Mouse (Mus musculus): ENCODE results near the gene Zc3h15. TPM values are rescaled to one million over a fixed set of nuclear protein-coding genes. Genes with fewer than 3 reads are reported as not detected.
"Not testable (repeated sequence)": the region's sequence is repeated elsewhere in the genome, so short reads cannot be mapped to it uniquely, and the experiment has no call there.

Zc3h15 gene
- 10 to 100 TPM; 50.8 to 51.5 TPM for total RNA-seq (2021)

- intact Hi-C loops (cut with DNase I): loop anchor here (1.0 to 10.0 kb wide), 3 partner anchors 80 to 1070 kb away; partner anchors contain the start of genes Itgav and Zdhhc5
Observed at GRCm38 (mm10) chr2:83644276-83645252, at the start of gene Zc3h15. Gene Zc3h15, plus strand, starts transcription at chr2:83644435.

DNA sequence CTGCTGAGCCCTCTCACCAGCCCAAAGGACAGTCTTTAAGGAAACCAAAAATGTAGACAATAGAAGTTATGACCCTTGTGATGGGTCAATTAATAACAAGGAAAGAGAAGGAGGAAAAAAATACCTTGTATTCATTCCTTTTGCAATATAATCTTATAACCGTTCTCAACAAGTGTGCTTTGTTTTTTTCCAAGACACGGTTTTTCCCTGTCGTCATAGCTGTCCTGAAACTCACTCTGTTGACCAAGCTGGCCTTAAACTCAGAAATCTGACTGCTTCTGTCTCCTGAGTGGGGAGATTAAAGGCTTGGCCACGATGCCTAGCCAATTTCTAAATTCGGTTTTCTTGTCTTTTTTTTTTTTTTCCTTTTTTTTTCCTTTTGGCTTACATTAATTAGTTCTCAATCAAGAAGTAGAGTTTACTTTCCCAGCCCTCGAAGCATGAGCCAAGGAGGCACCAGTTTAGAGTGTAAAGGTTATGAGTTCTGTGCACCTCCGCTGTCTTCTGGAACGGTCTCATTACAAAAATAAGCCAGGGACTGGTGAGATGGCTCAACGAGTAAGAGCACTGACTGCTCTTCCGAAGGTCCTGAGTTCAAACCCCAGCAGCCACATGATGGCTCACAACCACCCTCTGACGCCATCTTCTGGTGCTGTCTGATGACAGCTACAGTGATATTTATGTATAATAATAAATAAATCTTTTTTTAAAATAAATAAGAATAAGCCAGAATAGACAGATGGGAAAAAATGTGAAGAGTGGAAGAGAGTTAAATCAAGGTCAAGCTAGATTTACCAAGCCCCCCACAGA, 23.5 kb upstream of the Zc3h15 start:
- DNase-seq: no peak
- intact Hi-C loops (cut with DNase I): no loop called here

More at GRCm38 (mm10) chr2:83644276-83645252, at the start of gene Zc3h15:
- DNase-seq: peak; percentile 91 to 92

DNA sequence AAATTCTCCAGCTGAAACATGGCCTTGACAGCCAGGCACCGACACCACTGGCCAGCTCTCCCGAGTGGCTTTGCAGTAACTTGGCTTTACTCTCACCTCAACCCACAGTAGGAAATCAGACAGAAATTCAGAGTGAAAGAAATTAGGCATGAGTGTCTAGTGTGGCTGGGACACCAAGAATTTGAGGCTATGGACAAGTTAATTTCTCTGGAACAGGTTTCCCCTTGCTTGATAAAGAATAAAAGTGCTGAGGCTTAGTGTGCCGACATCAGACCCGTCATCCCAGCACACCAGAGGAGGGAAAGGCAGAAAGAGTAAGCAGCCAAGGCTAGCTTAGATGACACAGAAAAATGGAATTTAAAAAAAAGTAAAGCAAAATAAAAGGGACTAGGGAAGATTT, 22.7 kb upstream of the Zc3h15 start:
- peak in 1 of 2 experiments; percentile 14 for DNase-seq
- intact Hi-C loops (cut with DNase I): no loop called here

GRCm38 (mm10) chr2:83622792-83623191, 21.4 kb upstream of the Zc3h15 start:
- no peak for DNase-seq
- intact Hi-C loops (cut with DNase I): no loop called here

DNA sequence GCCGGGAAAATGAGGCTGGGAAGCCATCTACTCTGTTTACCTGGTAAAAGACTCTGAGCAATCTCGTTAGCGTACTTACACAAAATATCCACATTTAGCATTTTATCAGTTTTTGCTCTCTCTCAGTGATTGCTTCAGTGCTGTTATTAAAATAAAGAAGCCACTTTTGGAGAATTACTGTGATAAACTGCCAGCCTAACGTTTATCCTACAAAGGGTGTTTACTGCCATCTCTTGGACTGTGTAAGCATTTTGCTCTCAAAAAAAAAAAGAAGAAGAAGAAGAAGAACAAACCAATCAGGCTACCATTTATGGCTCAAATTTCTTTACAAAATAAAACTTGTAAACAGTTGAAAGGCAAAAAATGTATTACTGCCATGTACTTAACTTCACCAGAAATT, 20.2 kb upstream of the Zc3h15 start:
- intact Hi-C loops (cut with DNase I): no loop called here
- no peak for DNase-seq

- DNase-seq: peak; percentile 68 to 81
- intact Hi-C loops (cut with DNase I): loop anchor here (1.0 kb wide), 1 partner anchor 146 kb away; no protein-coding TSS in a partner anchor
Observed at GRCm38 (mm10) chr2:83625226-83626108, 18.8 kb upstream of the Zc3h15 start.

GRCm38 (mm10) chr2:83626881-83627280, 17.4 kb upstream of the Zc3h15 start:
- intact Hi-C loops (cut with DNase I): no loop called here
- DNase-seq: no peak

DNA sequence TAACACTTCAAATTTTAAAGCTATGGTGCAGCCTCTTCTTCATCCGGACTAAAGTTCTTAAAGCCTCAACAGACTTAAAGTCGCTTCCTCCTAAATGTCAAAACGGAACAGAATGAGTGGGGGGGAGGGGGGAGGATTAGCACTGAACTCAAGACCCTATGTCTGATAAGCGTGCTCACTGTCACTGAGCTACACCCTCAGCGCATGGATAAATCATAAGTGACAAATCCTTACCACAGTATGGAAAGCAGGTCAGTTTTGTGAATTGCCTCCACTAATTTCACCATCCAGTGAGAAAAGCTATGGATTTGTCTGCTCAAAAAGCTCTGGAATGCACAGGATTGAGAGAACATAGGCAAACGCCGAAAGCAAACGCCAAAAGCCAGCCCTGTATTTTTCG, 16.7 kb upstream of the Zc3h15 start:
- intact Hi-C loops (cut with DNase I): no loop called here
- DNase-seq: no peak

DNA sequence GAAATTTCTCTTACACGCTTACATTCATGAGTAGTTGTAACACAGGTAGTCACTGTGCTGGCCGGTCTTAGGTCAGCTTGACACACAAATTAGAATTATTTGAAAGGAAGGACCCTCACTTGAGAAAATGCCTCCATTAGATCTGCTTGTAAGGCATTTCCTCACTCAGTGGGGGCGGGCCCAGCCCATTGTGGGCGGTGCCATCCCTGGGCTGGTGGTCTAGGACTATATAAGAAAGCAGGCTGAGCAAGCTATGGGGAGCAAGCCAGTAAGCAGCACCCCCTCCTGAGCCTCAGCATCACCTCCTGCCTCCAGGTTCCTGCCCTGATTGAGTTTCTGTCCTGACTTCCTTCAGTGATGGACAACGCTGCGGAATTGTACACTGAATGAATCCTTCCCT, 16.3 kb upstream of the Zc3h15 start:
- intact Hi-C loops (cut with DNase I): no loop called here
- DNase-seq: no peak

DNA sequence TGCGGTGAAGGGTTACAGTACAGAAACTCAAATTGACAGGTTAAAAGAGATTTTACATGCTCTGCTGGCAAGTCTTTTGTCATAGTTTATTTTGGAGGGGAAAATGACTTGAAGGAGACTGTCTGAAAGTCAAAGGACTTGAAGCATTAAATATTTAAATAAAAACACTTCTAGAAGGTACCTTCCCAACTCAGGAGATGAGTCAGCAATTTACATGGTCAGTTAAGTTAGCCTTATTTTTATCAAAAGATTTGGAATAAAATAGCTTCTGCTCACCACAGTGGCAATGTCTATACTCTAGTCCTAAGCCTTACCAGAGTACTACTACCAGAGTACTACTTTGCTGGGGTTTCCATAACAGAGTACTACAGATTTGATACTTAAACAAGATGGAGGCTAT, 2.2 kb upstream of the Zc3h15 start:
- intact Hi-C loops (cut with DNase I): loop anchor here (10.0 kb wide), 1 partner anchor 1073 kb away; the partner anchor contains the start of gene Zdhhc5
- no peak for DNase-seq

DNA sequence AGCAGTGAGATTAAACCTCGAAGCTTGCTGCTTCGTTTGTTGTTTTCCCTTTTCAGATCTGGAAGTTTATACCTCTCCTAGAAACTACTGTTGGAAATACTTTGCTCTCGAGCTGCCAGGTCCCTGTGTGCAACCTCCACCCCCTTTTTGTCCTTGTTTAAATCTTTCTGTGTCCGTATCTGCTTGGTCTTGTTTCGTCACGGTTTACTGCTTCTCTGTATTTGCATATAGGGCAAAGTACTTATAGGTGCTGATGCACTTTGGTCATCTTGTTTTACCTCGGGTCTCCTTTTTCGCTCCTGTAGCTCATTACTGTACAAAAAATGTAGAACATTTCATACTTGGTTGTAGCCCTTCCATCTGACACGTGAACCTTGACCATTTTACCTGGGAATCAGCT, 4.7 kb downstream of the Zc3h15 start:
- intact Hi-C loops (cut with DNase I): loop anchor here (10.0 kb wide), 1 partner anchor 1066 kb away; the partner anchor contains the start of gene Zdhhc5

DNA sequence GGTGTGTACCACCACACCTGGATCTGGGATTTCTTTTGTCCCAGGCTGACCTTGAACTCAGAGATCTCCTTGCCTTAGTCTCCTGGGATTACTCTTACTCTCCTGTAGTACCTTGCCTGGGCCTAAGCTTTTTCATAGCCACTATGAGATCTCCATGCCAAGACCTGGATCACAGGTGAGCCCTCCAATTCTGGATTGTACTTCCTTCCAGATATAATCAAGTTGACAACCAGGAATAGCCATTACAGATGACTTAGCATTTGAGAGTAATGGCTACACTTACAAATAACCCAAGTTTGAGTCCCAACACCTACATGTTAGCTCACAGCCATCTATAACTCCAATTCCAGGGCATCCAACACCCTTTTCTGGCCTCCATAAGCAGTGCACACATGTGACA, 8.4 kb downstream of the Zc3h15 start:
- DNase-seq: no peak

More for the DNA sequence above, 4.7 kb downstream of the Zc3h15 start:
- no peak for DNase-seq

GRCm38 (mm10) chr2:83659279-83659678, 15.0 kb downstream of the Zc3h15 start:
- DNase-seq: no peak
- intact Hi-C loops (cut with DNase I): no loop called here

More for the DNA sequence above, 8.4 kb downstream of the Zc3h15 start:
- intact Hi-C loops (cut with DNase I): no loop called here

GRCm38 (mm10) chr2:83660114-83660513, 15.9 kb downstream of the Zc3h15 start:
- intact Hi-C loops (cut with DNase I): loop anchor here (1.0 kb wide), 1 partner anchor 111 kb away; no protein-coding TSS in a partner anchor
- no peak for DNase-seq

GRCm38 (mm10) chr2:83661351-83661750, 17.1 kb downstream of the Zc3h15 start:
- DNase-seq: no peak
- intact Hi-C loops (cut with DNase I): no loop called here

DNA sequence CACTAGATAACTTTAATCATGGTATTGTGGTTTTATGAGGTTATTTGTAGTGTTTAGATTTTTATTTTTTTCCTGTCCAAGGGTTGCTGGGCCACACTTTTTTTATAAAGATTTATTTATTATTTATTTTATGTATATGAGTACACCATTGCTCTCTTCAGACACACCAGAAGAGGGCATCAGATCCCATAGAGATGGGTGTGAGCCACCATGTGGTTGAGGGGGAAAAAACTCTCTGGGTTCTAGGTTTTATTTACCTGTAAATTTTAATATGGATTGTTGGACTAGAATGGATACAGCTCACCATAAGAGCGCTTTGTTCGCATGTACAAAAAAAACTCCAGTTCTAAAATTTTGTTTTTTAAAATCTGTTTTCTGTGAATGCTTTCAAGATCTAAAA, 20.8 kb downstream of the Zc3h15 start:
- intact Hi-C loops (cut with DNase I); DNase-seq: not testable (repeated sequence)

GRCm38 (mm10) chr2:83667430-83667829, 23.2 kb downstream of the Zc3h15 start:
- DNase-seq: no peak
- intact Hi-C loops (cut with DNase I): no loop called here

- intact Hi-C loops (cut with DNase I): no loop called here
- DNase-seq: no peak
Observed at GRCm38 (mm10) chr2:83668052-83668451, 23.8 kb downstream of the Zc3h15 start.

GRCm38 (mm10) chr2:83669988-83670387, 25.8 kb downstream of the Zc3h15 start:
- intact Hi-C loops (cut with DNase I): no loop called here
- DNase-seq: no peak

GRCm38 (mm10) chr2:83671843-83672242, 27.6 kb downstream of the Zc3h15 start:
- no peak for DNase-seq
- intact Hi-C loops (cut with DNase I): no loop called here

Measured in heart, postnatal 36 days (tissue).